Mouse (Mus musculus): ENCODE results near the gene Stx17.

GRCm38 (mm10) chr4:48093221-48093620 lies 31.5 kb upstream of the Stx17 start:
- TF ChIP-seq CTCF (IDR thresholded peaks at IDR 0.05; ENCODE audit: borderline replicate concordance, insufficient read depth, low read length): no peak
- no peak for TF ChIP-seq POLR2A (IDR thresholded peaks at IDR 0.05; ENCODE audit: low read depth, low read length)

Data from embryonic fibroblast, embryonic 13.5 days (primary cell).